Mouse (Mus musculus) right cerebral cortex, postnatal 10 days (tissue): ENCODE results near the gene Pcsk6.
A peak's percentile ranks its signal among the peaks of the same experiment; 100 is the strongest.
"Not testable (repeated sequence)": the region's sequence is repeated elsewhere in the genome, so short reads cannot be mapped to it uniquely, and the experiment has no call there.

ENCODE experiments used
- DNase-seq, 2 experiments: peaks; one replicate each; pipeline ENCODE4 v3.0.0; 2021; ENCODE audit warnings: low spot score in 2 of 2

Pcsk6 gene

DNA sequence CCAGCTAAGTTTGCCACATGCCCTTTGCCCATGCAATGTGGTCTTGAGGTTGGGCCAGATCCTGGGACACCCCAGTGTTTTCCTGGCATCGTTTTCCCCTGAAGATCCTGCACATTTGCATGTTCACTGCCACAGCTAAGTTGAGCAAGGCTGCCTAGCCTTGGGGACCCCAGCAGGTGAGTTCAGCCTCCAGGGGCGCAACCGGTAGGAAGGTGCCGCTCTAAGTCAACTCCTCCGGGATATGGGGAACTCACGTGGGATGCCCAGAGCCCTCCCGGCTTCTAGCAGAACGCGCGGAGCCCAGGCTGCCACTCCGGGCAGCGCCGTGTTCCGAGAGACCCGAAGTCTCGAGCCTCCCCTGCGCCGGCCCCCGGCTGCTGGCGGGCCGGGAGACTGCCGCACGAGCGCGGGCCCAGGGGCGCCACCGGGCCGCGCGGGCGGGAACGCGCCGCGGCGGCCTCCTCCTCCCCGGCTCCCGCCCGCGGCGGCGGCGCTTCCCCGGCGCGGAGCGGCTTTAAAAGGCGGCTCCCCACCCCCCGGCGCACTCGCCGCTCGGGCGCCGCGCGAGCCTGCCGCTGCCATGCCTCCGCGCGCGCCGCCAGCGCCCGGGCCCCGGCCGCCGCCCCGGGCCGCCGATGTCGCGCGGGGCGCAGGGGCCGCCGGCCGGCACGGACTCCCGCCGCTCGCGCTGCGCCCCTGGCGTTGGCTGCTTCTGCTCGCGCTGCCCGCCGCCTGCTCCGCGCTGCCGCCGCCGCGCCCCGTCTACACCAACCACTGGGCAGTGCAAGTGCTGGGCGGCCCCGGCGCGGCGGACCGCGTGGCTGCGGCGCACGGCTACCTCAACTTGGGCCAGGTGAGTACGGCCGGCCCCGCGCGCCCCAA lies at the start of gene Pcsk6:
Pcsk6 (plus strand) TSS at position 144 of the 882 bp plus-strand sequence.
- peak; percentile 42 to 60 for DNase-seq

DNA sequence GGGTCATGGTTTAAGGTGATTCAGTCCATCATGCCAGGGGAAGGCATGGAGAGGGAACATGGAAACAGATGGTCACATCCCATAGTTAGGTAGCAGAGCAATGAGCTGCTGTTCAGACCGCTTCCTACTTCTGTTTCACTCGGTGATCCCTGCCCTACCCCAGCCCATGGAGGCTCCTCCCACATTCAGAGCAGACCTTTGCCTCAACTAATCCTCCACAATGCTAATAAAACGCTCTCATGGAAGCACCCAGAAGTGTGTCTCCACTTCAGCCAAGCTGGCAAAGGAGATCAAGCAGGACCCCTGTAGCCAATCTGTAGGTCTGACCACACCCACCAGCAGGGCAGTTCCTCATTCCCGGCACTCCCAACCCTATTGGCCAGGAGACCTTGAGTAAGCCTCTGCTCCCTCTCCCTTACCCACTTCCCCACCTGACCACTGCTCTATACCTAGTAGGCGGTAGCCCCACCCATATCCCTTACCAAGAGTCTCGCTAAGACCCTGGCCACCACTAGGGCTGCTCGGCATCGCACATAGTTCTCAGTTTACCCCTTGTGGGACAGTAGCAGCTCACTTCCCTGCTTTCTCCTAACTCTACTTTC lies 47.8 kb upstream of the Pcsk6 start:
- no peak for DNase-seq

GRCm38 (mm10) chr7:65817564-65817963 lies 44.0 kb upstream of the Pcsk6 start:
- no peak for DNase-seq

DNA sequence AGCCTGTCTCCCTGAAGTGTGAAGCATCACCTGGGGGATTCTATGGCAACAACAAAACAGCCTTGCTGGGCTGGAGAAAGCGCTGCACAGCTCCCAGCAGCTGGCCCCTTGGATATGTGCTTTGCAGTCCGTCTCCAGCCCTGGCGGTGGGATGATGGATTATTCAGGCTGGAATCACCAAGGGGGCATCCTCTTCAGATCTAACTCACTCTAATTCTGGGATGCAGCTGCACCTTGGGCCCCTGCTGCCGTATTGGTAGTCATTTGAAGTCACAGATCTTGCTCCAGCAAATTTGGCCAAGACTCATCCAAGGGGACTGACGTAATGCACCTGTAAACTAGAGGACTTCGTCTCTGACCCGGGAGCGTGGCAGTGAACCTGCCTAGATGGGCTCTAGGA lies 41.1 kb upstream of the Pcsk6 start:
- no peak for DNase-seq

DNA sequence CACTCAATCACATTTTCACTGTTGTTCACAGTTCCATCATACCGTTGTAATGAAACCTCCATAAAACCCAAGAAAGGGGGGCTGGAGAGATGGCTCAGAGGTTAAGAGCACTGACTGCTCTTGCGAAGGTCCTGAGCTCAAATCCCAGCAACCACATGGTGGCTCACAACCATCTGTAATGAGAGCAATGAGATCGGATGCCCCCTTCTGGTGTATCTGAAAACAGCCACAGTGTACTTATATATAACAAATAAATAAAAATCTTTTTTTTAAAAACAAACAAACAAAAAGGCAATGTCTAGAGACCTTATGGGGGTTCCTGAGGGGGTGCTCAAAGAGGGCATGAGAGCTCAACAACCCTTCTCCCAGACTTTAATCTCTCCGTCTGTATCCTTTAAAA lies 39.6 kb upstream of the Pcsk6 start:
- DNase-seq: not testable (repeated sequence)

DNA sequence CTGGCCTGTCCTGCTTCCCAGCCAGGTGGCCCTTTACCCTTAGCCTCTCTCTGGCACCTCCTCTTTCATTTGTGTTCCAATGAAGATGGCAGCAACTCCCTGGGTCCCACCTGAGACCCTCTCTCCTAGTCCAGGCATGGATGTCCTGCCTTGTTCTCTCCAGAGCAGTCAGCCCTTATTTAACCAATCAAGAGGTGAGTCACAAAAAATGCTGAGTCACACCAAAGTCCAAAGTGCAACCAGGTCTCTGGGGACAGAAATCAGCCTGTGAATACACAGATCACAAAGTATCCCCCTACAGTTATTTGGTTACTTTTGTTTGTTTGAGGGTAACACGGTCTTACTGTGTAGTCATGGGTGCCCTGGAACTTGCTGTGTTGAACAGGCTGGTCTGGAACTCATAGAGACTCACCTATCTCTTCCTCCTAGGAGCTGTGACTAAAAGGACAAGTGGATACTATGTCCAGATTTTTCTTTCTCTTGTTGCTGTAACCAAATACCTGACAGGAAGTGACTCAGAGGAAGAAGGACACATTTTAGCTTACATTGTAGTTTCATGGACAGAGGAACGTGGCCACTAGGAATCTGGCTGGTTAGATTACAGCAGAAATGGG lies 38.9 kb upstream of the Pcsk6 start:
- no peak for DNase-seq

DNA sequence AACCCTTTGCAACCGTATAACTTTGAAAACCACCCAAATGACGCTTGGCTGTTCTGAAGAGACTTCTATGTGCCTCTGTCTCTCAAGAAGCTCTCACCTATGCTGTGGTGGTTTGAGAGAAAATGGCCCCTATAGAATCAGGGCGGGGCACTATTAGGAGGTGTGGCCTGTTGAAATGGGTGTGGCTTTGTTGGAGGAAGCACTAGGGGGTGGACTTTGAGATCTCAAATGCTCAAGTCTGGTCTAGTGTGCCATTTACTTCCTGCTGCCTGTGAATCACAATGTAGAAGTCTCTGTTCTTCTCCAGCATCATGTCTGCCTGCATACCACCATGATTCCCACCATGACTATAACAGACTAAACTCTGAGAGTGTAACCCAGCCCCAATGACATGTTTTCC lies 21.8 kb upstream of the Pcsk6 start:
- DNase-seq: no peak

DNA sequence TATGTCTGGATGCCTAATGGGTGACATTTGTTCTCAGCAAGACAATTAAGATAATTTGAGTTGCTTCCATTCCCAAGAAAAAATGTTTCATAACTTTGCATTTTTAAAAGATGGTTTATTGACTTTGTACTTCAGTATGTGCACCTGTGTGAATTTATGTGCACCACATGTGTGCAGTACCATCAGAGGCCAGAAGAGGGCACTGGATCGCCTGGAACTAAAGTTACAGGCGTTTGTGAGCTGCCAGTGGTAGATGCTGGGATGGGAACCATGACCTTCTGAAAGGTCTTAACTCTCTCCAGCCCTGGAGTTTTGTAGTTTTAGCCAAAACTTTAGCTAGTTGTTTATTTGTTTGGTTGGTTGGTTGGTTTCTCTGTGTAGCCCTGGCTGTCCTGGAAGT lies 18.3 kb upstream of the Pcsk6 start:
- no peak for DNase-seq

GRCm38 (mm10) chr7:65860981-65861380 lies 553 bp upstream of the Pcsk6 start:
- DNase-seq: no peak

- DNase-seq: no peak
Observed at GRCm38 (mm10) chr7:65862473-65863176, 1.1 kb downstream of the Pcsk6 start.

DNA sequence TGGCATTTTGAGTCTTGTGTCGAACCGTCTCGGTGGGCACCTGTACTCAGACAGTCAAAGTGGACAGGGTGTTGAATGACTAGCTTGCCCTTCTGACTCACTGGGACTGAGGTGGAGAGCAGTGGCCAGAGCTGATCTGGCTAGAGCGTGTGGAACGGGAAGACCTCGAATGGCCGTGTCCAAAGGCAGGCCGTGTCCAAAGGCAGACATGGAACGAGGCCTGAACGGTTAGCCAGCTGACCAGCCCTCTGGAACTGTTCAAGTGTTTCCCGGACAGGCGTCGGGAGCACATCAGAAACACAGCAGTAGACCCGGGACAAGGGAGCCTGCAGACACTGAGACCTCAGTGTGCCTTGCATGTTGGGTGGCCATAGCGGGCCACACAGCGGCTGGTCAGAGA lies 7.6 kb downstream of the Pcsk6 start:
- no peak for DNase-seq

DNA sequence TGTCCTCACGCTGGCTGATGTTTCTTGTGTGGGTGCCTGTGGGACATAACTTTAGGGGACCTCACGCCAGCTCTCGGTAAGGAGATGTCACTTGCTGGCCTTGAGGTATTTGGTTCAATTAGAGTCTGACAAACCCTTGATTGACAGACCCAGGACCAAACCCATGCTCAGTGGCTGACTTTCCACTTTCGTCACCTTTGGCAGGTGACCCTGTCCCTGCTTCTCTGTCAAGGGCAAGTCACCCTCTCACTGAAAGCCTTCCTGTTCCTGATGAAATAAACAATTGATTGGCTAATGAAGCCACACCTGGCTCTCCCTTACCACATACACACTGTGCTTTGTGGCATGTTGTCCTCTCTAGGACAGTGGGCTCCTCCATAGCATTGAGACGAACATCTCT lies 8.3 kb downstream of the Pcsk6 start:
- no peak for DNase-seq

DNA sequence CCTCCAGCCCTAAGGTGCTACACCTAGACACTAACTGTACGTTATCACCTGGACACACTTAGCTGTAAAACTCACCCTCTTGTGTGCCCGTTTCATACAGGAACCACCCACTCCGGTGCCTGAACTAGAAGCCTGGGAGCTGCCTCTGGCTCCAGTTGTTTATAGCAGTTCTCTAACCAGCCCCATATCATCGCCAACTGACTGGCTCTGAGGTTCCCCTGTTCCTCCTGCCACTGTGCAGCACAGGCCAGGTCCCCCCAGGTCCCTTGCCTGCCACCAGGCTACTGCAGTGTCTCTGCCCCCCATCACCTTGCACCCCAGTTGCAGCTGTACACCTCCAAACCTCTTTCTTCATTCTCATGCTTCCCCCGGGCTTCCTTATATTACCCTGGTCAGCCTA lies 8.7 kb downstream of the Pcsk6 start:
- no peak for DNase-seq

GRCm38 (mm10) chr7:65870928-65871580 lies 9.5 kb downstream of the Pcsk6 start:
- DNase-seq: peak; percentile 67 to 78

- DNase-seq: no peak
Observed at GRCm38 (mm10) chr7:65871851-65872250, 10.3 kb downstream of the Pcsk6 start.

DNA sequence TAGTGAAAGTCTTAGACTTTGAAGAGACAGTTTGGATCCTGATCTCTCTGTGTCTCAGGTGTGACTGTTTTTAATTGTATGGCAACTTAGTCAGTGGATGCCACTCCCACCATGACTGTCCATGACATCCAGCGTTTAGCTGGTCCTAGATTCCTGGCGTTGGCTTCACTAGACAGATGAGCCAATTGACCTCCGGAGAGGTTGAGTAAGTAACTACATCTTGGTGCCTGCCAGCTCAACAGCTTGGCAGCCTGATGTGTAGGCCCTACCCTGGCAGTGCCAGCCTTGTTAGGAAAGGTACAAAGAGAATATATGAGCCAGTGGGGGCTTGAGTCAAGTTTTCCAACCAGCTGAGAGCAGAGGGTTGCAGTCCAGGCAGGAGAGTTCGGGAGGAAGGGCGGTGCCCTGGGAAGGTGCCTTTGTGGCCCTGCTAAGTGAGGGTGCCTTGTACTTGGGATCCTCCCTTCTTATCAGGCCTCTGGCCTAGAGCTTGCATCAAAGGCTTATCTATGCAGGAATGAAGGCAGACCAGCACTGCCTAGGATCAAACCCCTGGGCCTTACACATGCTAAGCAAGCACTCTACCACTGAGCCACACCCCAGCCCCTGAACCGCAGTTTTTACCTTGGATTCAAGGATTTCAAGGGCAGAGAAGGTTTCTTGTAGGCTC lies 11.8 kb downstream of the Pcsk6 start:
- DNase-seq: no peak

GRCm38 (mm10) chr7:65873902-65874301 lies 12.4 kb downstream of the Pcsk6 start:
- DNase-seq: no peak

DNA sequence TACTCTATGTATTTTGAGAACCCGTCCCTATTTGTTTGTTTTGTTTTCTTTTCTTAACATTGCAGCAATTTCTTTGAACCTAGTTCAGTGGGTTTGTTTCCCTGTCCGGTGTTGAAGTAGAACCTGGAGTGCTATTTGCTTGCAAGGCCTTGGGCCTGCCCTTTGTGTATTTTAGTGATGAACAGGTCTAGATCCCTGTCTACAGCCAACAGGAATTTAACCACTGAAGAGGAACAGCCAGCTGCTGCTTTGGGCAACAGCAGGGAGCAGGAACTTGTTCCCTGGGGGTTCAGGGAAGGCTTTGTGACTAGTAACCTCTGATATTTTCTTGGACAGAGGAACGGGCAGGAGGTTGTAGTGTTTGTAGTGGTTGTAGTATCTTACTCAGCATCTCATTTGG lies 15.1 kb downstream of the Pcsk6 start:
- DNase-seq: no peak

DNA sequence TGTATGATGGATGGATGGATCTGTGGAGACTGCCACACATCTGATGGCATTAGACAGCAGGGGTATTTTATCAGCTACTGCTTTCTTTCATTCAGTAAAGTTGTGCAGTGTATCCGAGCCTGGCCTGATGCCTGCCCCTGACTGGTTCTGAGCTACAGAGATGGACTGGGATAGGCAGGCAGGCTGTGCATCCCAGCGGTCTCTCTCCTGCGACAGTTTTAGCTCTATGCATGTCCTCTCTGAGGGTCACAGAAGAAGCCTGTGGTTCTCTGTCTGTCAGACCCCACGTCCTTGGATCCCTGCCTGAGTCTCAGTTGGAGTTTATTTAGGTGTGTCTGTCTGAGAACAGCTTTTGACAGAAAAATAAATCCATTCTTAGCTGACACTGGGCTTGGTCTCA lies 16.7 kb downstream of the Pcsk6 start:
- no peak for DNase-seq

DNA sequence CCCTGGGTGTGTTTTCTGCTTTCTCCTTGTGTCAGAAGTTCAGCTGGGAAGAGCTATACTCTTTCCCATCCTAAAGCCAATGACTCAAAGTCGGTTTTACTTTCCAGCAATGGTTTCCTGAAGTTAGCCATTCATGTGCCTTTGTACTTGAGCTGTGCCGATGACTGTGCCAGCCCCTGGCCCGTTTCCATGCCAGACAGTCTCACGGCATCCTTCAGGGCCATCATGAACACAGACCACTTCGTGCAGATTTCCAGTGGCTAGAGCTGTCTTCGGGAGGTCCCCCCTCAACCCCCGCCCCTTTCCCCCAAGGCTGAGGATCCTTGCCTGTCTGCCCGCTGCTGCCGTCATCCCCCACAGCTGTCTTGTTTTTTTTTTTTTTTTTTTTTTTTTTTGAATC lies 17.8 kb downstream of the Pcsk6 start:
- DNase-seq: peak in 1 of 2 experiments; percentile 43

- DNase-seq: no peak
Observed at GRCm38 (mm10) chr7:65880666-65881289, 19.2 kb downstream of the Pcsk6 start.
